Mouse (Mus musculus): ENCODE measurements around the gene Aldh9a1. TPM values are rescaled to one million over a fixed set of nuclear protein-coding genes. Genes with fewer than 3 reads are reported as not detected.

Gene Aldh9a1
- polyA plus RNA-seq, 1 experiment, result 26.5 TPM

DNA sequence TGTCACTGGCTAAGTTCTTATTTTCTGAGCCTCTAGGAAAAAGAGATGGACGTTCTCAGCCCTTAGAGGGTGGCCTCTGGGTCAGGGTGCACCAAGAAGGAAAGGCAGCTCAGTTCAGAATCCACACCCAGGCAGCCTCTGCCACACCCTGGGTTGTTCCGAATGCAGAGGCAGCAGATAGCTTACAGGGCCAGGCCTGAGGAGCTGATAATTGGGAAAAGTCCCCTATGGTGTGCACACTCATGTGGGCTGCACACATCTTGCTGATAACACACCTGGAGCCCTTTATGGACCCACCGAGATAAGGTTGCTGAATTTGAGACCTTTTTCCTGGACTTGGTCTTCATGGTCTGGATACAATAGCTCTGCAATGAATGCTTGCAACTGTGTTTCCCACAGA is 34.4 kb downstream of the Aldh9a1 start:
- no peak for DNase-seq (ENCODE audit: low read depth)

DNA sequence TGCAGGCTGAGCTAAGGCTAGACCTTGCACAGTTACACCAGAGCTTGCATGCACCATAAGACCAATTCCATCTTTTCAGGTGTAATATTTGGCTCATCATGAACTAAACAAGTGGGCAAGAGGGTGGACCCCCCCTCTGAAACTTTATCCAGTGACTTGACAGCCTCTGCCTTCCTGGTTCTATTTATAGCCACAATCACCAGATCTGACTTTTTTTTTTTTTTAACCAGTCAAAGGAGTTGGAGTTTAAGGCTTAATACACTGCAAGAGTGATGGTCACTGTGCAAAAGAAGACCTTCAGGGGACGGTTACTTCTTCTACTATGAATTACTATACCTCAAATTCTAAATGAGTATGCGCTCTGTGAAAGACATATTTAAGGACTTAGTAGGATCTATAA is 35.4 kb downstream of the Aldh9a1 start:
- DNase-seq (ENCODE audit: low read depth), result no peak

DNA sequence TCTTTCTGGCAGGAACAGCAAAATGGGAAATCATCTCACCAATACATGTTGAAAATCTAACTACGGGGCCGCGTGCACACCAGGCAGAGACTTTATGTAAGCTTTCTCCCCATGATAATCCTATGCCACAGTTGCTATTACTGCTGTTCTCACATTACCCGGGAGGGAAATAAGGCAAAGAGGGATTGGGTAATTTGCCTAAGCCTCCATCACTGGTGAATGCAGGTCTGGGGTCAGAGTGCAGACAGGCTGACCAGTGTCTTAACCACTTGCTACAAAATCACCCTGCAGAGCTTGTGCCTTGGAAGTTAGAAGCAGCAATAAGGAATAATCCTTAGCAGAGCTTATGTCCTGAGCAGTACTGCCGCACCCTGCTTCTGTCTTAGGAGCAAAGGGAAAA is 35.8 kb downstream of the Aldh9a1 start:
- no peak for DNase-seq (ENCODE audit: low read depth)

DNA sequence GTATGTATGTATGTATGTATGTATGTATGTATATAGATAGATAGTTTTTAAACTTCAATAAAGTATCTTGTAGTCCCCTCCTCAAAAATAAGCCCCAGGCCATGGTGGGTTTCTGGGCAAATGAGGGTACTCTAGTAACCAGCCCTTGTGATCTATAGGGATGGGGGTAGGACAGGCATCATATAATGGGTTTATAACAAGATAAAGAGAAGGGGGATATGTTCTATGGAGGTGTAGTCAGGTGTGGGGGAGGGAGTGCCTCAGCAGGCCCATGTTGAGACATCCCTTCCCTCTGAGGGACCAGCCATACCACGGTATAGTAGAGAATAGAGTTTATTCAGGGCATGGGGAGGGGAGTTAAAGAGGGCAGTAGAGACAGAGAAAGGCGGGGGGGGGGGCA is 36.7 kb downstream of the Aldh9a1 start:
- no peak for DNase-seq (ENCODE audit: low read depth)

GRCm38 (mm10) chr1:167387310-167387709 is 37.5 kb downstream of the Aldh9a1 start:
- DNase-seq (ENCODE audit: low read depth), result peak; percentile 99

DNA sequence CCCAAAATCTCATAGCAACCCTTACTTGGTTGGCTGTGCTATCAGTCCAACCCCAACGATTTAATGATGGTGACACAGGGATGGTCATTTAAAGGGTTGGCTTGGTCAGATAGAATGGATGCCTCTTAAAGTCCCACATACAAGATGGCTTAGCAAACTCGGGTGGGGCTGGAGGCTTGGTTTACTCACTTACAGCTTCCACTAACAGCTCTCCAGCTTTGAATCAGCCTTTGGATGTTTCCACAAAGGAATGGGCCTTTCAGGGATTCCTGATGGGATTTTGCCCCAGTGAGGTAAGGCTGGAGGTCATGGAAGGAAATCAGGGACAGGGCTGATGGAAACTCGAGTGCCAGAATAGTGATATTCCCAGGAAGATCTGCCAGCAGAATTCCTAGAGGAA is 38.0 kb downstream of the Aldh9a1 start:
- DNase-seq (ENCODE audit: low read depth), result no peak

GRCm38 (mm10) chr1:167388571-167388970 is 38.8 kb downstream of the Aldh9a1 start:
- DNase-seq (ENCODE audit: low read depth), result no peak

- no peak for DNase-seq (ENCODE audit: low read depth)
Measured at GRCm38 (mm10) chr1:167389584-167389983, 39.8 kb downstream of the Aldh9a1 start.

- DNase-seq (ENCODE audit: low read depth), result no peak
Measured at GRCm38 (mm10) chr1:167390381-167390780, 40.6 kb downstream of the Aldh9a1 start.

GRCm38 (mm10) chr1:167391241-167391640 is 41.5 kb downstream of the Aldh9a1 start:
- DNase-seq (ENCODE audit: low read depth), result no peak

GRCm38 (mm10) chr1:167392031-167392640 is 42.3 kb downstream of the Aldh9a1 start:
- no peak for DNase-seq (ENCODE audit: low read depth)

DNA sequence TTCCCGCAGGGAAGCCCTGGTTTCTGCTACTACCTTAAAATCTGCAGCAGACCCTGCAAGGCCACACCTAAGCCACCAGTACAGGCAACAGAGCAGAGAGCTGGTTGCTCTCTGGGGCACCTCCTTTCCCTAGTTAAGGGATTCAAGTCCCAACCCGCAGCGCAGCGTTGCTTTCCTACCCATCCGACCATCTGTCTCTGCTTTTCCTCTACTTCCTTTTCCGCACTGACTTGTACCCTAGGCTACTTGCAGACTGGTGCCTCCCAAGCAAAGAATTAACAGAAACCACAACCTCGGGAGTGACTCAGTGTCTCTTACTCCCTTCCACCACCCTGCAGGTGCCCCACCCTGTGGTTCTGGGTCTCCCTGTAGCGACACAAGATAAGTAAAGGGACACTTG is 42.9 kb downstream of the Aldh9a1 start:
- DNase-seq (ENCODE audit: low read depth), result no peak

DNA sequence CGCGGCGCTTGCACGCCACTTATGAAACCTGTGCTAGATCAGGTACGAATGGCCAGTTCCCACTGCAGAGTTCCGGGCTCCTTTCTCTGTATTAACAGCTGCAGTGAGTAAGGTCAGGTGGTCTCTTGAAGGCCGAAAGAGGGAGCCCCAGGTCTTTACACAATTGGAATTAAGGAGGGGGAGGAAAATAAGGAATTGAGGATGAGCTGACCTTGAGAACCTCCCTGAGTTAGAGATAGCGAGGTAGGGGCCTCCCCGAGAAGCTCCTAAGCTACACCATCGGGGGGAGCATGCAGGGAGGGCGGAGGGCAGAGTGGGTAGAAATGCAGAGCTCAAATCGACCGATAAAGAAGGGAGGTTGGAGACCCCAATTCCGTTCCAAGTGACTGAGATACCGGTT is 43.5 kb downstream of the Aldh9a1 start:
- no peak for DNase-seq (ENCODE audit: low read depth)

- DNase-seq (ENCODE audit: low read depth), result peak; percentile 84
Measured at GRCm38 (mm10) chr1:167393683-167394492, 44.1 kb downstream of the Aldh9a1 start, which contains the start of gene Mgst3. TSS of gene Mgst3 (minus strand) at chr1:167393841.

GRCm38 (mm10) chr1:167405237-167405636 is 55.4 kb downstream of the Aldh9a1 start:
- DNase-seq (ENCODE audit: low read depth), result no peak

DNA sequence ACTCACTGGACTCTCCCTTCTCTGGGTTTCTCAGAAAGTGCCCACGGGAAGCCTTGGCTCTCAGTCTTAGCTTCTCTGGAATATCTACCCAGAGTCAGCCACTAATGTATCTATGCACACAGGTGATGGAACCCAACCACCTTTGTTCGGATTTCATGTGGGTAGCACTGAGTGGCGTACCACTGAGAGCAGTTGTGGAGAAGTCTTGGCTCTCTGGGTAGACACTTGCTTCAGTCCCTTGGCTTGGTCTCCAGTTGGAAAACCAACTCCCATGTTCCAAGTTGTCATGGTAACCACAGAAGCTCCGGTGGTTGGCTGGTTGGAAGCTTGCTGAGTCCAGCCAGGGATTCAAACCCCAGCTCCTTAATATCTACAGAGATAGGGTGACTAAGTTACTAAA is 59.8 kb downstream of the Aldh9a1 start:
- DNase-seq (ENCODE audit: low read depth), result no peak

DNA sequence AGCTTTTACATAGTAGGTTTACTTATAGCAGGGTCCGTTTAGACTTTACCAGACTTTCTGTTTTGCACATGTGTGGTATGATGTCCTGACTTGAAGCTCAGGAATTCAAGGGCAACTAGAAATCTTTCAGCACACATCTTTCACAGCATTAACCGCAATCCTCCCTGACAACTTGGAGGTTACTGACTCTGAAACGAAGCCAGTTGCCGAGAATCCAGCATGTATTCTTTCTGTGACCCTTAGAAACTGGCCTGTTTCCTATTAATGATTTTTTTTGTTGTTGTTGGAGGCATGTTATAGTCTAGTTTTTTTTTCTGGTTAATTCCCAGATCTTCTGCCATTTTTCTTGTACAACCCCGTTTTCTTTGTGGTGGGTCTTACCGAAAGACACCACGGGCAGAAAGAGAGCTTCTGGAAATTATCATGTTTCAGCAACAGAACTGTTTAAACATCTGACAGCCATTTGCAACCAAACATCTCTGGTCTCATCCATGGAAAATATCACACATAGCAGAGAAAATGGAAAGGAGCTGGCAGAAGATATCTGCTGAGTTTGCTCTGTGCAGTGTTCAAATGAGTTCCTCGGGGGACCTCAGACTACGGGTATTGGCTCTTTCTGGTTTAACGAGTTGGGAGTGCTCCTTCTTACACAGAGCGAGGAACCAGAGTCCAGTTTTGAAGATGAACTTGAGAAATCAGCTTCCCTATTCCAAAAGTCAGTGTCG is 62.4 kb downstream of the Aldh9a1 start:
- no peak for DNase-seq (ENCODE audit: low read depth)

DNA sequence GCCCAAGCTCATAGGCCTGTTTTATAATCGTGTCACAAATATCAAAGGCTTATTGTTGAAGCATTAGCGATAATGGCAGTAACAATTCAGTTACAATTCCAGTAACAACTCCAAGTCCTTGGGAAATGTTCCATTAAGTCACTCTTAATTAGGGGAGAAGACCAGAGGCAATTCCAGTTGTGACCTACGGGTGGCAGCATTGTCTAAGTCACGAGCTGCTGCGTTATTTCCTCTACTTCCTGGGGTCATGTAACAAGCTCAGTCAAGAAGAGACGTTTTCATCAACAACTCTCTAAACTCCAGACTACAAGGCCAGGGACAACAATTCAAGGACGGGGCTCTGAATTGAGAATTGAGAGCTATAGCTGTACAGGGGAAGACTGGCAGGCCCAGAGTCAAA is 65.1 kb downstream of the Aldh9a1 start:
- no peak for DNase-seq (ENCODE audit: low read depth)
